Mouse (Mus musculus) adrenal gland, postnatal 14 days (tissue): ENCODE results near the gene Casp1. TPM values are rescaled to one million over a fixed set of nuclear protein-coding genes. Genes with fewer than 3 reads are reported as not detected.

ENCODE experiments used
- total RNA-seq: library from RNA; stranded (reverse); gene quantifications from 2 replicates; pipeline ENCODE4 v1.2.3, GENCODE M21; 2021

Gene Casp1
- total RNA-seq, 1 experiment from 2014 or later: 3.3 TPM

Other genes starting within 250 kb of the Casp1 start
- gene Casp4, start 10.3 kb downstream of the Casp1 start, total RNA-seq: 3.6 and 5.2 TPM in 2 replicates
- 13.9 and 15.3 TPM in 2 replicates for gene Casp12, start 46.9 kb downstream of the Casp1 start, total RNA-seq